In the genomic region with DNA sequence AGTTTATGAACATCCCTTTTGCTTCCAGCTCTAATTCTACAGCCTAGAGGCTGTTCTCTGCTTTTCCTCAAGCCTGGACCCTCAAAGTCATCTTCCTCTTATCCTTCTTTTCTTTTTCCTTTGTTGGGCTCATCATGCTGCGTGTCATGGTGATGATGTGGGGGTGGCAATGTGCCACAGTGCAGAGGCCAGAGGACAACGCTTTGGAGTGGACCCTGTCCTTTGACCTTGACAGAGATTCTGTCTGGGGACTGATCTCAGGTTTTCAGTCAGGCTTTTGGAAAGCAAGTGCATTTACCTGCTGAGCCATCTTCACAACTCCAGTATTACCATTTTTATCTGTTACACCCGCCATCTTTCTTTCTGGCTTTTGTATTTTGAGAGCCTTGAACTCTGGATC, we compare ENCODE assay signal across 24 mouse cellular contexts. TPM values are rescaled to one million over a fixed set of nuclear protein-coding genes. Genes with fewer than 3 reads are reported as not detected.
A peak's percentile ranks its signal among the peaks of the same experiment; 100 is the strongest.
DNase-seq lines count a peak whose midpoint lies in the region; ATAC-seq and TF ChIP-seq lines count a peak whose summit lies in the region.
"Had no signal": no experiment of that assay in that cellular context is flagged by ENCODE, and none has a peak within 500 bp of the region (broad histone marks: within the 10 kb centered on the region; RNA-seq: fewer than 3 reads in every experiment).

No protein-coding gene starts in this region.

- no peak overlapping the region for H3K27ac ChIP-seq in kidney, adult 2 months (ENCODE audit: insufficient read depth, low read depth, low read length)
- H3K27ac ChIP-seq in kidney, embryonic 15.5 days = no peak overlapping the region
- H3K27ac ChIP-seq in liver, adult 2 months (replicated peaks; ENCODE audit: insufficient read depth, low read depth, low read length) = peak overlapping the region; percentile 87
- no peak overlapping the region for H3K27ac ChIP-seq in liver, embryonic 11.5 days (ENCODE audit: low read depth, low read length)
- H3K27ac ChIP-seq in liver, embryonic 15.5 days (replicated peaks) = peak overlapping the region; percentile 98
- H3K27ac ChIP-seq: embryonic facial prominence, embryonic 15.5 days; forebrain, embryonic 12.5 days; heart, adult 2 months; heart, embryonic 15.5 days; hindbrain, embryonic 13.5 days had no signal

- no peak overlapping the region for H3K4me3 ChIP-seq in kidney, adult 2 months (ENCODE audit: insufficient read depth, low read depth, low read length)
- no peak overlapping the region for H3K4me3 ChIP-seq in kidney, embryonic 15.5 days (replicated peaks)
- H3K4me3 ChIP-seq in liver, adult 2 months (ENCODE audit: insufficient read depth, low read depth, low read length) = no peak overlapping the region
- H3K4me3 ChIP-seq in liver, embryonic 11.5 days (ENCODE audit: low read depth, low read length) = no peak overlapping the region
- no peak overlapping the region for H3K4me3 ChIP-seq in liver, embryonic 15.5 days (replicated peaks)
- H3K4me3 ChIP-seq: embryonic facial prominence, embryonic 15.5 days; erythroblast, embryonic 14.5 days; forebrain, embryonic 12.5 days; heart, adult 2 months; heart, embryonic 15.5 days; hindbrain, embryonic 13.5 days had no signal

- no peak overlapping the region for H3K9ac ChIP-seq in kidney, embryonic 15.5 days
- H3K9ac ChIP-seq in liver, adult 2 months (ENCODE audit: low read depth, low read length) = no peak overlapping the region
- no peak overlapping the region for H3K9ac ChIP-seq in liver, embryonic 11.5 days (ENCODE audit: low read depth, low read length)
- no peak overlapping the region for H3K9ac ChIP-seq in liver, embryonic 15.5 days
- H3K9ac ChIP-seq: embryonic facial prominence, embryonic 15.5 days; forebrain, embryonic 12.5 days; forebrain, postnatal 0 days; heart, embryonic 15.5 days; hindbrain, embryonic 13.5 days had no signal

- no peaks in the 10 kb centered on the region for H3K79me2 ChIP-seq in liver, adult 2 months (ENCODE audit: control insufficient read depth, insufficient read depth, low read length)

- no peak for TF ChIP-seq POLR2A in kidney, adult 2 months (IDR thresholded peaks at IDR 0.05; ENCODE audit: low read depth, low read length)
- no peak for TF ChIP-seq POLR2A in liver, adult 2 months (IDR thresholded peaks at IDR 0.05; ENCODE audit: extremely low read depth, insufficient read depth, low read length)

- H3K4me2 ChIP-seq in kidney, embryonic 15.5 days = no peak overlapping the region
- no peak overlapping the region for H3K4me2 ChIP-seq in liver, embryonic 11.5 days
- no peak overlapping the region for H3K4me2 ChIP-seq in liver, embryonic 15.5 days
- H3K4me2 ChIP-seq: embryonic facial prominence, embryonic 15.5 days; forebrain, embryonic 12.5 days; heart, embryonic 11.5 days; heart, embryonic 15.5 days; hindbrain, embryonic 13.5 days had no signal

- no peaks in the 10 kb centered on the region for H3K36me3 ChIP-seq in kidney, adult 2 months (ENCODE audit: control insufficient read depth, insufficient read depth, low read length)
- no peaks in the 10 kb centered on the region for H3K36me3 ChIP-seq in kidney, embryonic 15.5 days
- no peaks in the 10 kb centered on the region for H3K36me3 ChIP-seq in liver, adult 2 months (ENCODE audit: control insufficient read depth, insufficient read depth, low read length)
- no peaks in the 10 kb centered on the region for H3K36me3 ChIP-seq in liver, embryonic 11.5 days (ENCODE audit: control insufficient read depth, insufficient read depth, low read length)
- peaks cover 5% of the 10 kb centered on the region for H3K36me3 ChIP-seq in liver, embryonic 15.5 days (replicated peaks)
- H3K36me3 ChIP-seq: embryonic facial prominence, embryonic 15.5 days; forebrain, embryonic 12.5 days; heart, embryonic 15.5 days; hindbrain, embryonic 13.5 days had no signal

- no peak for TF ChIP-seq CTCF in kidney, adult 2 months (conservative IDR thresholded peaks at IDR 0.05; ENCODE audit: insufficient read depth, insufficient read length, low read depth, low read length)
- TF ChIP-seq CTCF in liver, adult 2 months (IDR thresholded peaks at IDR 0.05; ENCODE audit: low read depth, low read length) = no peak

- no peaks in the 10 kb centered on the region for H3K27me3 ChIP-seq in kidney, adult 2 months (replicated peaks; ENCODE audit: control insufficient read depth, insufficient read depth, low read length)
- no peaks in the 10 kb centered on the region for H3K27me3 ChIP-seq in kidney, embryonic 15.5 days
- no peaks in the 10 kb centered on the region for H3K27me3 ChIP-seq in liver, adult 2 months (ENCODE audit: control insufficient read depth, insufficient read depth, low read length)
- H3K27me3 ChIP-seq in liver, embryonic 11.5 days (replicated peaks; ENCODE audit: control insufficient read depth, insufficient read depth, low read length) = peaks cover 7% of the 10 kb centered on the region; the same call in 1 of the 2 replicates
- peaks cover 11% of the 10 kb centered on the region; the same call in 1 of the 2 replicates for H3K27me3 ChIP-seq in liver, embryonic 15.5 days
- H3K27me3 ChIP-seq: embryonic facial prominence, embryonic 15.5 days; forebrain, embryonic 12.5 days; hindbrain, embryonic 13.5 days; Patski had no signal

- no peaks in the 10 kb centered on the region for H3K9me3 ChIP-seq in kidney, embryonic 15.5 days (replicated peaks)
- no peaks in the 10 kb centered on the region for H3K9me3 ChIP-seq in liver, embryonic 11.5 days (ENCODE audit: control insufficient read depth, low read length)
- no peaks in the 10 kb centered on the region for H3K9me3 ChIP-seq in liver, embryonic 15.5 days (replicated peaks)
- H3K9me3 ChIP-seq: embryonic facial prominence, embryonic 15.5 days; forebrain, embryonic 12.5 days; heart, embryonic 15.5 days; hindbrain, embryonic 13.5 days had no signal

- peaks cover 3% of the 10 kb centered on the region; the same call in 1 of the 2 replicates for H3K4me1 ChIP-seq in kidney, adult 2 months (ENCODE audit: control insufficient read depth, insufficient read depth, low read length)
- H3K4me1 ChIP-seq in kidney, embryonic 15.5 days = peaks cover 36% of the 10 kb centered on the region
- H3K4me1 ChIP-seq in liver, adult 2 months (ENCODE audit: control insufficient read depth, insufficient read depth, low read length) = peaks cover 12% of the 10 kb centered on the region
- peaks cover 31% of the 10 kb centered on the region for H3K4me1 ChIP-seq in liver, embryonic 11.5 days (replicated peaks; ENCODE audit: control insufficient read depth, insufficient read depth, low read length)
- peaks cover 83% of the 10 kb centered on the region for H3K4me1 ChIP-seq in liver, embryonic 15.5 days (replicated peaks)

- no peak for ATAC-seq in kidney, embryonic 15.5 days (replicated peaks; ENCODE audit: low FRiP score)
- no peak for ATAC-seq in liver, embryonic 11.5 days (replicated peaks; ENCODE audit: low FRiP score)
- ATAC-seq in liver, embryonic 15.5 days (ENCODE audit: insufficient read depth) = no peak
- ATAC-seq: activated CD4-positive, CD25-positive, alpha-beta regulatory T cell, adult 4 months; forebrain, postnatal 0 days; Patski had no signal

- DNase-seq in kidney, adult 2 months = peak; percentile 76
- peak; percentile 89 for DNase-seq in liver, adult 2 months (ENCODE audit: extremely low read depth, low read depth, low spot score)
- no peak for DNase-seq in liver, embryonic 11.5 days (ENCODE audit: low spot score)
- no peak for DNase-seq in layer of hippocampus, postnatal 10 days (ENCODE audit: low spot score in 2 of 2)
- DNase-seq: adrenal gland, postnatal 25 days; cerebellum, adult 18-20 months; embryo, embryonic 11 days; forebrain, postnatal 0 days; gastrocnemius, postnatal 14 days; heart, adult 2 months; heart, postnatal 14 days had no signal

- 57% methylated on average over 3 of the region's 3 CpGs for WGBS in kidney, adult 2 months
- 75% methylated on average over 3 of the region's 3 CpGs for WGBS in kidney, embryonic 15.5 days
- WGBS in liver, adult 2 months = 39% methylated on average over 3 of the region's 3 CpGs
- 85% methylated on average over 3 of the region's 3 CpGs for WGBS in liver, embryonic 11.5 days
- WGBS in liver, embryonic 15.5 days (ENCODE audit: insufficient replicate concordance) = 84% methylated on average over 3 of the region's 3 CpGs

RNA-seq across cellular contexts. Expression of gene Ypel4, which starts 2.7 kb away (rescaled TPM):
- 0.46 and 0.48 TPM in 2 replicates for polyA plus RNA-seq in kidney, adult 2 months (2012; rRNA removed)
- polyA plus RNA-seq in kidney, embryonic 15.5 days (2015; fragmentation: Nextera tagmentation; extraction: Ambion mirVana) = 8.7 and 9.4 TPM in 2 replicates
- total RNA-seq in liver, adult 2 months (2014; rRNA removed) = not detected in 2 replicates
- 0.05 TPM in 2 replicates for polyA plus RNA-seq in liver, adult 2 months (2012; rRNA removed)
- 11.4 and 14.2 TPM in 2 replicates for polyA plus RNA-seq in liver, embryonic 11.5 days (2014; fragmentation: Nextera tagmentation; extraction: Ambion mirVana)
- polyA plus RNA-seq in liver, embryonic 15.5 days (2015; fragmentation: Nextera tagmentation; extraction: Ambion mirVana) = 66.9 and 75.7 TPM in 2 replicates
- 10 to 100 TPM; 19.7 to 19.9 TPM for total RNA-seq in layer of hippocampus, postnatal 10 days (2021)

RNA-seq across cellular contexts. Expression of gene Clp1, which starts 4.1 kb away (rescaled TPM):
- polyA plus RNA-seq in kidney, adult 2 months (2012; rRNA removed) = 9.3 and 11.1 TPM in 2 replicates
- polyA plus RNA-seq in kidney, embryonic 15.5 days (2015; fragmentation: Nextera tagmentation; extraction: Ambion mirVana) = 29.1 and 31.6 TPM in 2 replicates
- total RNA-seq in liver, adult 2 months (2014; rRNA removed) = 7.9 and 10.9 TPM in 2 replicates
- 8.6 and 12.6 TPM in 2 replicates for polyA plus RNA-seq in liver, adult 2 months (2012; rRNA removed)
- polyA plus RNA-seq in liver, embryonic 11.5 days (2014; fragmentation: Nextera tagmentation; extraction: Ambion mirVana) = 59.3 and 63.4 TPM in 2 replicates
- polyA plus RNA-seq in liver, embryonic 15.5 days (2015; fragmentation: Nextera tagmentation; extraction: Ambion mirVana) = 53.9 and 59.7 TPM in 2 replicates
- total RNA-seq in layer of hippocampus, postnatal 10 days (2021) = 1 to 10 TPM; 7.4 to 9.5 TPM

RNA-seq across cellular contexts. Expression of gene Gm19426, which starts 12.2 kb away (rescaled TPM):
- 2.0 TPM in 2 replicates for polyA plus RNA-seq in kidney, adult 2 months (2012; rRNA removed)
- 13.2 and 13.7 TPM in 2 replicates for polyA plus RNA-seq in kidney, embryonic 15.5 days (2015; fragmentation: Nextera tagmentation; extraction: Ambion mirVana)
- total RNA-seq in liver, adult 2 months (2014; rRNA removed) = 1.7 and 3.1 TPM in 2 replicates
- 1.9 and 3.0 TPM in 2 replicates for polyA plus RNA-seq in liver, adult 2 months (2012; rRNA removed)
- polyA plus RNA-seq in liver, embryonic 11.5 days (2014; fragmentation: Nextera tagmentation; extraction: Ambion mirVana) = 2.9 and 3.3 TPM in 2 replicates
- polyA plus RNA-seq in liver, embryonic 15.5 days (2015; fragmentation: Nextera tagmentation; extraction: Ambion mirVana) = 1.4 and 1.5 TPM in 2 replicates
- total RNA-seq in layer of hippocampus, postnatal 10 days (2021) = 1 to 10 TPM; 5.4 to 6.3 TPM
- total RNA-seq: CH12.LX; common myeloid progenitor, adult 5-6 weeks; hematopoietic stem cell, adult 5-6 weeks had no signal
- polyA plus RNA-seq: activated CD4-positive, CD25-positive, alpha-beta regulatory T cell, adult 4 months had no signal

RNA-seq across cellular contexts. Expression of gene Zdhhc5, which starts 16.2 kb away (rescaled TPM):
- polyA plus RNA-seq in kidney, adult 2 months (2012; rRNA removed) = 59.6 and 65.8 TPM in 2 replicates
- 29.8 and 30.2 TPM in 2 replicates for polyA plus RNA-seq in kidney, embryonic 15.5 days (2015; fragmentation: Nextera tagmentation; extraction: Ambion mirVana)
- 21.9 and 25.8 TPM in 2 replicates for total RNA-seq in liver, adult 2 months (2014; rRNA removed)
- polyA plus RNA-seq in liver, adult 2 months (2012; rRNA removed) = 35.6 and 36.1 TPM in 2 replicates
- polyA plus RNA-seq in liver, embryonic 11.5 days (2014; fragmentation: Nextera tagmentation; extraction: Ambion mirVana) = 26.5 and 28.8 TPM in 2 replicates
- polyA plus RNA-seq in liver, embryonic 15.5 days (2015; fragmentation: Nextera tagmentation; extraction: Ambion mirVana) = 17.3 and 18.4 TPM in 2 replicates
- total RNA-seq in layer of hippocampus, postnatal 10 days (2021) = 10 to 100 TPM; 34.3 to 34.4 TPM

RNA-seq across cellular contexts. Expression of gene Serping1, which starts 44.0 kb away (rescaled TPM):
- polyA plus RNA-seq in kidney, adult 2 months (2012; rRNA removed) = 232 and 288 TPM in 2 replicates
- polyA plus RNA-seq in kidney, embryonic 15.5 days (2015; fragmentation: Nextera tagmentation; extraction: Ambion mirVana) = 86.7 and 109 TPM in 2 replicates
- 298 and 437 TPM in 2 replicates for total RNA-seq in liver, adult 2 months (2014; rRNA removed)
- polyA plus RNA-seq in liver, adult 2 months (2012; rRNA removed) = 979 and 1,033 TPM in 2 replicates
- polyA plus RNA-seq in liver, embryonic 11.5 days (2014; fragmentation: Nextera tagmentation; extraction: Ambion mirVana) = 38.4 and 43.2 TPM in 2 replicates
- 84.2 and 102 TPM in 2 replicates for polyA plus RNA-seq in liver, embryonic 15.5 days (2015; fragmentation: Nextera tagmentation; extraction: Ambion mirVana)
- total RNA-seq in layer of hippocampus, postnatal 10 days (2021) = 10 to 100 TPM in 1 of 2 experiments, 1 to 10 TPM in 1; 9.6 to 10.1 TPM
- total RNA-seq: CH12.LX; common myeloid progenitor, adult 5-6 weeks; hematopoietic stem cell, adult 5-6 weeks had no signal
- polyA plus RNA-seq: activated CD4-positive, CD25-positive, alpha-beta regulatory T cell, adult 4 months; erythroblast, embryonic 14.5 days had no signal

Comparison
In these comparisons a context has a peak if more than half of its experiments do, and no peak if none do; other contexts are left out.
1. DNase-seq: peak in kidney, adult 2 months (single experiment) and liver, adult 2 months (single experiment); none in liver, embryonic 11.5 days (single experiment) and layer of hippocampus, postnatal 10 days (0 of 2).
2. H3K27ac ChIP-seq: peak in liver, adult 2 months (single experiment) and liver, embryonic 15.5 days (single experiment); none in kidney, adult 2 months (single experiment), kidney, embryonic 15.5 days (single experiment) and liver, embryonic 11.5 days (single experiment).